Mouse (Mus musculus) Muller cell, postnatal 12 days (primary cell): Measurements from ENCODE around the gene Abhd12b.

Experiments
- DNase-seq: peaks from one replicate; pipeline ENCODE4 v3.0.0-alpha.2; 2015; ENCODE audit errors: inconsistent ontology term

Gene Abhd12b

DNA sequence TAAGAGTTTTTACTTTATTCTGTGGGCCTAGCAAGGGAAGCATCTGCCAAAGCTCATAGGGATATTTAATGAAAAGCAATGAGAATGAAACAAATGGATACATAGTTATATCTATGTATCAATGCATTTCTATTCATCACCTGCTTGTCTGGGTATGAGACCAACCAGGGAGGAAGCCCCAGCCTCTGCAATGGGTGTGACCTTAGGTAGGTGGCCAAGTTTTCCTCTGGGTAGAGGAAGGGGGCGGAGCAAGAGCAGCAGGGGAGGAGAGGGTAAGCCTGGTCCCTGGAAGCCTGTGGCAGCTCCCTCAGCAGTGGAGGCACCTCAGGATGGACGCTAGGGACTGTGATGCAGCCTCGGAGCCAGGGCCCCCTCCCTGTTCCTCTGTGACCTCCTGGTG is at the start of gene Abhd12b:
TSS of gene Abhd12b (plus strand) at position 301 of the 400 bp plus-strand sequence.
- no peak for DNase-seq

DNA sequence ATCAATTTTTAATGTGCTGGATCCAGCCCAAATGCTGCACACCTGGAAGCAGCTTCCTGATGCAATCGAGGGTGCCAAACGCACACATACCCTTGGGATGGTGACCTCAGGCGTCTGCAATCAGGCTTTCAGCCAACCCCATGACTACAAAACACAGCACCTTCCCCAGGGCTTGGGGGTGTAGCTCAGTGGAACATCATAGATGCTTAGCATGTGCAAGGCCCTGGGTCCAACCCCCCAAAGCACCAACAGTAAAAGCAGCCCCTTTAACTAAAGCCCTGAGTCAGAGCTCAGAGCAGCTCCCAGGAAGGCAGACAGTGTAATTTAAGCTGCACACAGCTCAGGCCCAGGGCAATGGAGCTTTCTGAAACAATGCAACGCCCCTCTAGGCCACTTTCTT is 49.7 kb upstream of the Abhd12b start:
- no peak for DNase-seq

DNA sequence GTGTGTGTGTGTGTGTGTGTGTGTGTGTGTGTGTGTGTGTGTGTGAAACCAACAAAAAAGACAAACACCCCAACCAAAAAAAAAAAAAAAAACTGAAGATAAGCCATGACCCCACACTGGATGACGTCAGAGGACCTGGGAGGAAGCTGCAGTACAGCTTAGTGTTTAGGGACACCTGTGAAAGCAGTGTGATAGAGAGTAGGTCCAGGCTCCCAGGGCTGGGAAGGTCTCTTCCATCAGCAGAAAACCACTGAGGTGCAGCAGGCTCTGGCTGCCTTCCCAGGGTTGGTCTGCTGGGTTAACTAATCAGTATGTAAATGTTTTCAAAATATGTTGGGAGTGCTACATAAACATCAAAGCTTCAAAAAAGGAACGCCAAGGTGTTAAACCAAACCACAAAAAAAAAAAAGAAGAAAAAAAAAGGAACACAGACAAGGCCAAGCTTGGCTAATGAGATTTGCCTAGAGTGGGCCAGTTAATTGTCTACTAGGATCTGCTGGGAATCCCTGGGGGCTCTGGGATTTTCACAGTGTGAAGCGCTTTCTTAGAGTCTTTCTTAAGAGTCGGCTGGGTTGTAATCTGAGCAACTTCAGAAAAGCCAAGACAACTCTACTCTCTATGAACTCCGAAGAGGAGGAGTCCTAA is 49.0 kb upstream of the Abhd12b start:
- no peak for DNase-seq

GRCm38 (mm10) chr12:70105885-70106284 is 48.1 kb upstream of the Abhd12b start:
- no peak for DNase-seq

DNA sequence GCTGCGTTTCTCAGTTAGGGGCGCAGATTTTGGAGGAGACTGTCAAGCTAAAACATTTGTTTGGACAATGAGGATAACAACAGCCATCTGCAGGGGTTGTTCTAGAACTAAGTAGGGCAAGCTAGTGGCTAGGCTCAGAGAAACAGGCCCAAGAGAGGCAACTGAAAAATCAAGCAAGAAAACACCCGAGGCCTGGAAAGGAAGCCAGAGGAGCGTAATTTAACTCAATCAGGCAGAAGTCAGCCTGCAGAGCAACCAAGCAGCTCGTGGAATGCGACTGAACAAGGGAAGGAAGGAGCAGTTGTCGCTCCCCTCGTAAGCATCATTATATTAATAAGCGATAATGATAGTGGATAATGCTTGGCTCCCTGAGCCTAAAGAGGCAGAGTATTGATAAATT is 47.4 kb upstream of the Abhd12b start:
- DNase-seq = peak; percentile 47

DNA sequence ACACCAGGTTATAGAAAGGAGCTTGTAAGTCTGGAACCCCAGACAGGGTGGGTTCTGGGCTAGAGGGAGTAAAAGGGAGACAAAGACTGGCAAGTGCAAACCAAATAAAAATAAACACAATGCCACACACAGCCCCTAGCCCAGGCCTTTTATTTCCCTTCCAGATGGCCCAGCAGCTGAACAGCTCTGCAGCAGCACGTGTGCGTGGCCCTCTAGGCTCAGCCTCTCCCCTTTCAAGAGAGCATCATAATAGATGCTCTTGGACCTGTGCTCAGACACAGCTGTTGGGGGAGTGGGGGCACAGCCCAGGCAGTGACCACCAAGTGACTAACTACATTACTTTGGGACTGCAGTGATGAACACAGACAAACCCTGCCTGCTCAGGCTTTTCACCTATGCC is 45.8 kb upstream of the Abhd12b start:
- no peak for DNase-seq

DNA sequence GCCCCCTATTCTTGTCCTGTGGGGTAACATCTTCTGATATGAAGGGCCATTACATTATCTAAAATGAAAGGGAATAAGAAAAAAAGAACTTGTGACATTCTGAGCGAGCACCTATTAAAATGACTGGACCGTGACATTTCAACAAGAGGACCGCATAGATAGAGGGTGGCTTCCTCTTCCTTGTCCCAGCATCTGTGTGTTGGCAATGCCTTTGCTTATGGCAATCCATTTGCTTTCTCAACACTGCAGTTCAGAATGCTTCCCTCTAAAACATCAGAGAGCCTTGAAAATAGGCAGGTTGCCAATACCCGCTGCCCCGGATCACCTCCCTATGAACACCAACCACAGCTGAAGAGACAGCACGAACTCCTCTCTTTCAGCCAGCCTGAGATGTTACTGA is 44.0 kb upstream of the Abhd12b start:
- DNase-seq = peak; percentile 56

- DNase-seq = no peak
Measured at GRCm38 (mm10) chr12:70110375-70111116, 43.4 kb upstream of the Abhd12b start.

DNA sequence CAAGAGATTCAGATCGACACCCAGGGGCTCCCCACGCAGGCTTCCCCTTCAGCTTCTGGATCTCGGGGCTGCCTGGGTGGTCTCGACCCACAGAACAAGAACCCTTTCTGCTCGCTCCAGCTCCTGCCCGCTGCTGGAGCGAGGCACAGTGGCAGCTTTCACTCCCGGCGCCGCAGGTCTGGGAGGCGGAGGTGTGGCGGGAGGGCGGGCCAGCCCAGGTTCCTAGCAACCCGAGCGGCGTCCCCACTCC is 42.9 kb upstream of the Abhd12b start:
- DNase-seq = no peak

- DNase-seq = peak; percentile 84
Measured at GRCm38 (mm10) chr12:70111367-70112089, 42.4 kb upstream of the Abhd12b start.

DNA sequence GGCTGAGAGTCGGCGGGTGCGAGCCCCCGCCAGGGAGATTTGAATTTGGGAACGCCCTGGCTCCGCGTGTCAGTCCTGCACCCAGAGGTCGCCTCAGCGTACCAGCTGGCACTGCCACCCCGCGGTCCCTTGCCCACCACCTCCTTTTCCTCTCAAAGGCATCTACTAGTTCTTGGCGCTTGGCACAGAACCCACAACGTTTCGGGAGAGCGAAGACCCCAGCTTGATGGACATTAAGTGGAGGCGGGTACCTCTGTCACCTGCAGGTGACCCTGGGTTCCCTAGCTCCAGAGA is 41.9 kb upstream of the Abhd12b start:
- no peak for DNase-seq

DNA sequence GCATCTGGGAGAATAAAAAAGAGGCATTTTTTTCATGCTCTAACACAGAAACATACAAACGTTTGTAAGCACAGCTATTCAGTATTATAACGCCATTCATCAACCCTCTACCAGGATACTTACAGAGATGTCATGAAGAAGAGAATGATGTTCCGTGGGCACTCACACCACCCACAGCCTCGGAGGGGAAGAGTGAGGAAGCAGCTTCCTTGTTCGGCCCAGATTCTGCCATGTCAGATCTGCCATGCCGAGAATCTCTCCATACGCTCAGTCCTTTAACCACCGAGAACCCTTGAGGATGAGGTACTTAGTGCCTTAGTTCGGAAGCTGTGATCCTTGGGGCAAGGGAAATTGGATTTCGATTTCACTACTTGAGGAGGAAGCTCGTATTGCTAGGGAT is 40.6 kb upstream of the Abhd12b start, which contains the start of gene Nin:
TSS of gene Nin (minus strand) at position 367 of the 400 bp plus-strand sequence.
- no peak for DNase-seq

GRCm38 (mm10) chr12:70117146-70117545 is 36.8 kb upstream of the Abhd12b start:
- DNase-seq = peak; percentile 45

GRCm38 (mm10) chr12:70118721-70119345 is 35.1 kb upstream of the Abhd12b start:
- no peak for DNase-seq

DNA sequence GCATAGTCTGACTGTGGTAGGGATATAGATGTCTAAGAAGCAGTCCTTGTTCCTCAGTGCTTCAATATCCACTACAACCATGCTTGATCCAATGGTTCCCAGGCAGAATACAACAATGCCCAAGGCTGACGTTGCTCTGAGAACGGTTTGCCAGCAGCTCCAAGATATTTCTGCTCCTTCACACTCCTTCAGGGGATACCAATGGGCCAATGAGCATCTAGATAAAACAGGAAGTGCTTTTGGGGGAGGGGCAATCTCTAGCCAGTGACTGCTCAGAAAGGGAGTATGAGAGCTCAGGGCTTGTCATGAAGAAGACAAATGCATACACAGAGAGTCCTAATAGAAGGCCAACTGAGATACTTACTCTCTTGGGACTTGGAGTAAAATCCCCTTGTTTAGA is 34.4 kb upstream of the Abhd12b start:
- DNase-seq = no peak

- no peak for DNase-seq
Measured at GRCm38 (mm10) chr12:70126626-70127025, 27.3 kb upstream of the Abhd12b start.

- DNase-seq = no peak
Measured at GRCm38 (mm10) chr12:70129105-70129504, 24.8 kb upstream of the Abhd12b start.

- no peak for DNase-seq
Measured at GRCm38 (mm10) chr12:70131042-70131675, 22.8 kb upstream of the Abhd12b start.

DNA sequence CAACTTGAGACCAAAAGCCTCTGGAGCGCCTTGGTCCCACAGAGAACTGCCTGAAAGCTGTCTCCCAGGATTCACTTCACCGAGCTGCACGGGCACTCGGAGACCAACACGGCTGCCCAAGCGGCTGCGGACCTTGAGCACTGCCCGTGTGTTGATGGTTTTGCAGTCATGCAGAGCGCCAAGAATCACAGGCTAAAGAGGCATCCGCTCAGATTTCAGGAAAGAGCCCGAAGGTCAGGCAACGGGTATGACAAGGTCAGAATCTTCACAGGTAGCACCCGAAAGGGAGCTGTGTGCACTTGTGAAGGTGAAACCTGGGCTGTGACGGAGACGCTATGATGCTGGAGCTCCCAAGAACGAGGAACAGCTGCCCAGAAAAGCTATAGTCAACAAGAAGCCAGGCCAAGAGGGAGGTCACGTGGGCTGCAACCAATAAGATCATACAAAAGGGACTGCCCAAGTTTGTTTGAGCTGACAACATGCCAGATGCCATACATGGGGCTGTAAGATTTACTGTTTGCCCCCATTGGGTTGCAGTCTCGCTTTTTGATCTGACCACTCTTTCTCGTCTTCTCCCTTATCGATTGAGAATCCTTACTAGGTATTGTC is 19.2 kb upstream of the Abhd12b start:
- no peak for DNase-seq

DNA sequence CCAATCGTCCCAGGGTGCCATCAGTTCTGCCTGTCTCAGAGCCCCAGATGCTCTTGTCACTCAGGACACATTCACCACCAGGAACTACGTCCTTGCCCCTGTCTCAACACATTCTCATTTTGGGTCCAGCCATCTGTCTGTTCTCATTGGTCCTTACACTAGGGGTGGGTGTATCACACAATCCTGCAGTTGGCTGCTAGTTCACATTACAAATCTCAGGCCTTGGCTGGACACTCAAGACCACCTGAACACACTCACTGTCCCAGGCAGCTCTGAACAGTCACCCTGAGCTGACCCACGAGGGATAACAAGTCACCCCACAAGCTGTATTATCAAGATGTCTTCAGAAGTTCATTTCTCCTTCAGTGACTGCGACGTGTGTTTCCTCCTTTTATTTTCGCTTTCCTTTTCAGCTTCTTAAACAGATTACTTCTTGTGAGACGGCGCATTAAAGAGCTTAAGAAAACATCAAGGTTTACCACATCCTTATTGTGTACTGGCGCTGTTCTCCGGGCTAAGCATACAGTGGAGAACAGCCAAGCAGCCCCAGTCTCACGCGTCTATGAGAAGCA is 17.7 kb upstream of the Abhd12b start:
- DNase-seq = no peak

DNA sequence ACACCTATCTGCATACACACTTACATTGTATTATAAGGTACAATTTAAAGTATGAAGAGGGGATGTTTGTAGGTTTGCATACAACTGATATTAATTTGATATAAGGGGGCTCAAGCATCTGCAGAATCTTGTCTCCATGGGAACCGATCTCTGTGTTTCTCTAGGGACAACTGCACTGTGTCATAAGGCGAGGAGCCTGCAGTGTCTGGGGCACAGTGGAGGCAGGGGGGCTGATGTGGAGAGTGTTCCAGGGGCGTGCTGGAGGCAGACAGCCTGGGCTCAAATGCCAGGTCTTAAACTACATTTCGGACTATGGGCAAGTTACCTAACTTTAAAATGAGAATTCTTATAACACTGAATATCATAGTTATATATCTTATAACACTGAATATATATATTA is 16.8 kb upstream of the Abhd12b start:
- DNase-seq = no peak

DNA sequence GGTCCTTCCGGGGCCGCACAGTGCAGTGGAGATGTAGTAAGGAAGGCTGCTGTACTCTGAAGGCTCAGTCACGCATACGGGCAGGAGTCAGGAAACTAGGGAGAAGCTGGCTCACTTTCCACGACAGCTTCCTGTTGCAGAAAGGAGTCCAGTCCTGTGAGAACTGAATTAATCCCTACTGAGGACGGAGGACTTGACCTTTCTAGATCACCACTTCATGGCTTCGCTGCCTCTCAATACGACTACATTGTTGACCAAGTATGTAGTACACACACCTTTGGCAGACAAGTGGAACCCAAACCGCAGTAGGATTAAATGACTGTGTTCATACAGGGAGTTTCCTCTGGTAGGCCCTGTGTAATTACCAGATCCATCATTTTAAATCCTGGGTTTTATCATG is 16.3 kb upstream of the Abhd12b start:
- no peak for DNase-seq
